Mouse (Mus musculus): ENCODE data around the gene Atf2.

The Atf2 gene

DNA sequence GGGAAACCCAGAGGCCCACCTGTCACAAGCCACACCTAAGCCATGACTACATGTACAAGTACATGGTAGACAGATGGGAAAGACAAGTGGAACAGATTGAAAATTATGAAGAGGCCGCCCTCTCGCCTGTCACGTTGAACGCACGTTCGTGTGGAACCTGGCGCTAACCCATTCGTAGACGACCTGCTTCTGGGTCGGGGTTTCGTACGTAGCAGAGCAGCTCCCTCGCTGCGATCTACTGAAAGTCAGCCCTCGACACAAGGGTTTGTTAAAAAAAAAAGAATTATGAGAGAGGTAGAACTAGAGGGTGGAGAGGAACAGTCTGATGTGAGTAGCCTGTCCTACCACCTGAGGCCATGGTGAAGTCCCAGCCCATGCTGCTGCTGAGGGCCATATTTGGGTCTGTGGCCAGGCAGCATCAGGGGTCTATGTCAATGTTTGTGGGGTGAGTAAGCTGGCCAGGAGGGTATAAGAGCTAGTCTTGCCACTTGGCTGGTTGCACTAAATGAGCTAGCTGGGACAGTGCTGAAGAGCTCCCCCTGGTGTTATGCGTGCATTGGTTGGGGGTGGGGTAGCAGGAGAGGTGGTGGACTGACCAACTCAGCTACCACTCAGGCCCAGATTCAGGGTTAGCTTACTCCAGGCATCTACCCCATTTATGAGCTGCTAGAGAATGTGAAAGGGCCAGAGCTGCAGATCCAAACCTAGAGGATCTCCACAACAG lies 24.5 kb downstream of the Atf2 start:
- 71% methylated on average over 16 of the region's 16 CpGs for WGBS

DNA sequence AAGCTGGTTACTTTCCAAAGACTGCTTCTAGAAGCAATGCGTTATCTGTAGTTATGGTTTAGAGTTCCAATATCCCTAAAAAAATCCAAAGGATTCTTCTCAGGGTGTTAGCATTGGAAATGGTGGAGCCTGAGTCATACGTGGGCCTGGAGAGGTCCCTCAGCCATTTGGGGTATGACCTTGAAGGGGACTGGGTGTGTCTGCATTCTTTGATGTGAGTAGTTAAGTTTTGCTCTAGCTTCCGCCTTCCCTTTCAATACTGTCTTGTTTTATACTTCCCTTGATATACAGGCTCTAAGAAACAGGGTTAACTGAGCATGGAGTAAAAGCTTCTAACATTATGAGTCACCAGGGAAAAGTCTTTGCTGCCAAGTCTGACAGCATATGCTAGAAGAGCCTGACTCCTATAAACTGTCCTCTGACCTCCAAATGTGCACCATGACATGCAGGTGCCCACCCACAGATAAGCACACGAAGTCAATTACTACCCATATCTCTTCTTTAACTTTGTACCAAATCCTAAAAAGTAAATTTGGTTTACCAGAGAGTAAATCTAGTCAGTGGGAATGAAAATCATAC lies 32.3 kb downstream of the Atf2 start:
- WGBS = 76% methylated on average over 4 of the region's 4 CpGs

DNA sequence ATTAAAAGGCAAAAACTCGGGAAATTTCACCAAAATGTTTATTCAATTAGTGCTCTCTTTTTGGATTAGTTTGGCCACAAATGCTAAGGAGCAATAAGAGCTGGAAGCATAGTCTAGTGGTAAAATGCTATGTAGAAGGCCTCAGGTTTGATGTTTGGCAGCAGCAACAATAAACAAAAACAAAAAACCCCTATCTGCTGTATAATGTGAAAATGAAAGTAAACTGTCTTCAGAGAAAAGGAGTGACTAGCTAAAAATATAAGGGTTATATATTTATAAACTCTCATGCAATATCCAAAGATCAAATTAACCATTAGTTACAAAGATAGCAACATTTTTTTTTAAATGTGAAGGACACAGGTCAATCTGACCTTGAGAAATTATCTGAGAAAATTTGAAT lies 36.2 kb downstream of the Atf2 start:
- 50% methylated on average over 1 of the region's 1 CpGs for WGBS

DNA sequence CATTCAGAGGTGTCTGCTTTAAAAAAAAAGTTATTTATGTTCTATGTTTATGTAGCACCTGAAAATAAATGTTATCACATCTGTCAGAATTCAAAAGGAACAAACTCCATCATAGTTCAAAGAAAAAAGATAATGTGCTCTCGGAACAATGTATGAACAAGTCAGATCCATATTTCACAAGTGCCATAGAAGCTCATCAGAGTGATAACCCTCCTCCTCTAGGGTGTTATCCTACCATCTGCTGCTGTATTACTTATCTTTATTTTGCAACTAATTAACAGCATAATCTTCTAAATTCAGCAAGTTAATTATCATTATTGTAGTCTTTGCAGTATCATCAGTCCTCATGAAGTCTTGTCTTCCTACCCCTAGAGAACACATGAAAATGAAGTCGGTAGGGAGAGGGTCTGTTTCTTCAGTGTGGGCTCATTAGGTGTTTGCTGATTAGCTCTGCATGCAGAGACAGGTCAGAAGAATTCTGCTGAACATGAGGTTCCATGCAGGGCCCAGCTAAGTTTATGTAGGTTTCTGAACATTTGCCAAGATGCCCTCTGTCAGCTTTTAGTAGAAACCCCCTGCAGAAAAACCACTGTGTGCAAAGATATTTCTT lies 57.9 kb downstream of the Atf2 start:
- WGBS = 72% methylated on average over 2 of the region's 2 CpGs

DNA sequence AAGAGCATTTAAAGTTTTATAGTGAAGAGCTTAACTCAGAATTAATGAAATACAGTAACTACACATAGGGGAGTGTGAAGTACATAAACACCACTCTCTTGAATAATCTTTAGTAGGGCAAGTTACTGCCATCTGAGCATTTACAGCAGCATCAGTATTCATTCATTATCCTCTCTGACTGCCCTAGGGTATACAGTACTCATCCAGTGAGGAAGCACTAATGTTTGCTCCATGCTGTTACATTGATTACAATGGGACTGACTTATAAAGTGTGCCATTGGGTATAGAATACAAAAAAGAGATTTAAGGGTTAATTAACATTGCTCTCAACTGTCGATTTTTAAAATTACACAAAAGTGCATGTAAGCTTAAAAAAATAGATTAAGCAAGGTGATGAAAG lies 59.2 kb downstream of the Atf2 start:
- WGBS = 57% methylated on average over 1 of the region's 1 CpGs

DNA sequence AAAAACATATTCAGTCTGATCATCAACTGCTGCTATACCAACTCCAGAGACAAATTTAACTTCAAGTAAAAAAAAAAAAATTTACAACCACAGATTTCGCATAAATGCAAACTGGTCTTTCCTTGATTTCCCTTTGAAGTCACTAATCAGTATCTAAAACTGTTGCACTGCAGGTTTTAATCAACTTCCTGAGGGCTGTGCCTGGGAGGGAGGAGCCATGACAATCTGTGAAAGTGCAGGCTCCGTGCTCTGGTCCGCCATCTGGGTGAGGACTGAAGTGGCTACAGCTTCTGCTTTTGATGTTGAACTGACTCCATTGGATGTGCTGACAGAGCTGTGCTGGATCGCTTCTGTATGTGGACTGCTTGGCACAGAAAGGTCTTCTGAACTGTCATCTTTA lies 73.7 kb downstream of the Atf2 start:
- 58% methylated on average over 4 of the region's 4 CpGs for WGBS

DNA sequence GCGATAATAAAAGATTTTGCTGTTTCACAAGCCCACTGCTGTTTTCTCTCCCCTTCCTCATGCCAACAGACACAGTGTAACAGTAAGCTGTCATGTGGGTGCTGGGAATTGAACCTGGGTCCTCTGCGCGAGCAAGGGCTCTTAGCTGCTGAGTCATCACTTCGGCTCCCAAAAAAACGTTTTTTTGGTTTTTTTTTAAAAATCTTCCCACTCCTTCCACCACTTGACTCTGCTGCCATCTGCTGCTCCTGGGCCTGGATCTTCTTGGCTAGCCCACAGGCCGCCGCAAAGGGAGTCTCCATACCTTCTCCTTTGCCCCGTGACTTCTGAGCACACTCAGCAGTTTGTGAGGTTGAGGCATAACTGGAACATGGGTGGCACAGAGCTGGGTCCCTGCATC lies 84.8 kb downstream of the Atf2 start:
- 62% methylated on average over 8 of the region's 8 CpGs for WGBS

DNA sequence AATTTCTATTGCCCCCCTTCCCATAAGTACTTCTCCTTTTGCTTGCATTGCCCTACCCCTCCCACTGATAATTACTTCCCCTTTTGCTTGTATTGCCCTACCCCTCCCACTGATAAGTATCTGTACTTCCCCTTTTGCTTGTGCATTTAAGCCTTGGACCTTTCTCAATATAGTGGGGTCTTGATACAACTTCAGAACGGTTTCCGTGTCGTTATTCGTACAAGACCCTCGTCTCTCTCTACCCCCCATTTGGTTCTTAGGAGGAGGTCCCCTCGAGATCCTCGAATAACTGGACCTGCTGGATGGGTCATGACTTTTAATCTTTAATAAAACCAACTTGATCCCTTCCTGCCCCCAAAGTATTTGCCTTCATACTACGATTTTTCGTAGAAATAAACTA lies 92.3 kb downstream of the Atf2 start:
- 92% methylated on average over 9 of the region's 9 CpGs for WGBS

DNA sequence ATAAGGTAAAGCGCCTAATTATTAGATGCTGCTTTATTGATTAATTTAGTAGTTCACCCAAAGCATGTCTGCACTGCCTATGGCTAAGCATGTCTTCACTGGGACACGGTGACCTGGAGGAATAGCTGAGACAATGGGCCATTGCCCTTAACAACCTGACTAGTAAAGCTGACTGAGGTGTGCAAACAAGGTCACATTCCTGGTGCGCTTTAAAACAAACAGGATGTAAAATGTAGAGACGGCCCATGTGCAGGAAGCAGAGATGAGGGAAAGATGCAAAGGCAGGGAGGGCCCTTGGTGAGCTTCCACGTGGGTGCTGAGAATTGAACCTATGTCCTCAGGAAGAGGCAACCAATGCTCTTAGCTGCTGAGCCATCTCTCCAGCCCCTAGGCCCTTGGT lies 93.7 kb downstream of the Atf2 start:
- 85% methylated on average over 5 of the region's 5 CpGs for WGBS

DNA sequence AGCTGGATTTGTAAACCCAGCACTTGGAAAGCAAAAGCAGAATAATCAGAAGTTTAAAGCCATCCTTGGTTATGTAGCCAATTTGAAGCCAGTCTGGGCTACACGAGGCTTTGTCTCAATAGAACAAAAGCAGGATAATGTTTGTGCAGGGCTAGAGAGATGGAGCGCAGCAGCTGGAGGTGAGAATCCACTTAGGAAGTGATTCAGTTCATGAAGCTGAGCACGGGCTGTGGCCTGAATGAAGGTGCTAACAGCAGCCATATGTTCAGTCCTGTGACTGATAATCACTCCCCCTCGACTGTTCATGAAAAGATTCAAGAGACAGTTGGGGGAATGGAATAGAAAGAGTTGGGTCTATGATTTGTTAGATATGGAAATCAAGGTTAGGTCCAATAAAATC lies 94.3 kb downstream of the Atf2 start:
- WGBS = 50% methylated on average over 4 of the region's 4 CpGs

DNA sequence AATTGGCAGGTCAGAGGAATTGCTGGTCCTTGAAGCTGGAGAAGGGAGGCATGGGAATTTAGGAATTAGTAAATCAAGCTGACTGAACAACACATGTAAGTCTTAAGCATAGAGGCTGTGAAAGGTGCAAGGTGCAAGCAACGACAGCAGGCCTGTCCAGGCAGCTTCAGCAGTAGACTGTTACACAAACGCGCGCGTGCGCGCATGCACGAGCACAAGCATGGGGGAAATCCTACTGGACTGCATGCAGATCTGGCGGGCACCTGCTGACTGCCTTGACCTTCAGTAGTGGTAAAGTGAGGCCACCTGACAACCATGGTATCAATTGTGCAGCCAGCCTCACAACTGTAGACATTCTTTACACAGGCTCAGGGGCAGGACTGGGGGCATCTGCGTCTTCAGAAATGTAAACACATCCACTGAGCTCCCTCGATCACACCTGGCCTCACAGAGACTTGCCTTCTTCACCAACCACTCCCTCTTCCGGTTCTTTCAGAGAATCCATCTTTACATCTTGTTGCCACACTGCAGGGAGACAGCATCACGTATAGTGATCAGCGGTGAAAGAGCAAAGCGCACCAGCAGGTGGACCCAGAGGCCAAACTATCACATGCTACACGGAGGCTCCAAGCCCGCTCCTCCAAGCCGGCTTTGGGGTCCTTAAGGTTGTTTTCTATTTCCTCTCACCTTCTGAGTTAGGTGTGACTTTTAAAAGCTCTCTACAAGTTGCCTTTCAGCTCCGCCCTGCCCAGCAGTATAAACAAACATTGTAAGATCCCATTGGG lies 100.4 kb downstream of the Atf2 start:
- WGBS = 73% methylated on average over 19 of the region's 19 CpGs

DNA sequence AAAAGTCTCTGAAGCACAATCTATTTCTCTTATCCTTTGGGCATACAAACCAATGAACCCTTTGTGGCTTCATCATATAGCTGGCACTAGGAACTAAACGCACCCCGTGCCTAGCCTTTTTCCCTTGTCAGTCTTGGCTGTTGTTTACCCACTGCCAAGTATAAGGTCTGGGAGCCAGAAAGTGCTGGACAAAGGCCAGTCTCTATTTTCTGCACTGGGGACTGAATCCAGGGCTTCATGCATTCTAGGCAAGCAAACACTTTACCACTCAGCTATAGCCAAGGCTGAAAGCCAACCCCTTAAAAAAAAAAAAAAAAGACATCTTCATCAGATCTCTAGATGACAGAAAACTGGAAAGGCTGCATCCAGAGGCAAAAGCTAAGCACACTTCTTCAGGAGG lies 102.1 kb downstream of the Atf2 start:
- 51% methylated on average over 2 of the region's 2 CpGs for WGBS

DNA sequence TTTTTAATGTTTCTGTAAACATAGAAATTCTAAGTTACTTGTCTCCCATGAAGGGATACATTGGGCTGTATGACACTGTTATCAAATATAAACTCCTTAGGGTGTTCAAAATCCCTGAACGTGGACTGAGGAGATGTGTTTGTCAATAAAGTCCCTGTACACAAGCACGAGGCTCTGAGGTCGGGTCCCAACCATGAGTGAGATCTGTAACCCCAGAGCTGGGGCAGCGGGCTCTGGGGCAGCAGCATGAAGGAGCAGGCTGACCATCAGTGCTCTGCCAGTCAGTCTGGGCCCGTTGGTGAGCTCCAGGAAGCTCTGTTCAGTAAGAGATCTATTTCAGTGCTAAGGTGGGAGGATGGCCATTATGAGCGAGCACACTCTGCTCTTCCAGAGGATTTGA lies 104.0 kb downstream of the Atf2 start:
- WGBS = 75% methylated on average over 6 of the region's 6 CpGs

DNA sequence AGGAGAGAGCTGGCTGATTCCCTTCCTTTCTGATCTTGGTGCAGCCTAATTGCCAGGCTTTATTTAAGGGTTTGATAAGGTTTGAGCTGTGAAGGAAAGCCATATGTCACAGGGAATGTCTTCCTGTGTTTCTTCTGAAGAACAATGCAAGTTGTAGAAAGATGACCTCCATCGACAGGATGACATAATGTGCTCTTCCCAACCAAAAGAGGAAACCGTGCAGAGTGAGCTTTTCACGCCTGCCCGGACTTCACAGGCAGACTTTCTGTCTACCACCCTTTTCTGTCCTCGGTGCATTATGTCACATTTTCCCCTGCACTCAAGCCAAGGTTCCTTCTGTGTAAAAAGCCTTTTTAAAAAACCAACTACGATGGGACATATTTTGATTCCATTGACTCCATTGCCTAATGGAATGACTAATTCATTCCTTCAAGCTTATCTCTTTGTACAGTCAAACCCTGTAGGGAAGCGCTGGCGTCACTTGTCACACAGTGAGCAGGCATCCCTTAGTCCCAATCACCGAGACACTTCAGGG lies 110.0 kb downstream of the Atf2 start:
- 45% methylated on average over 9 of the region's 9 CpGs for WGBS

DNA sequence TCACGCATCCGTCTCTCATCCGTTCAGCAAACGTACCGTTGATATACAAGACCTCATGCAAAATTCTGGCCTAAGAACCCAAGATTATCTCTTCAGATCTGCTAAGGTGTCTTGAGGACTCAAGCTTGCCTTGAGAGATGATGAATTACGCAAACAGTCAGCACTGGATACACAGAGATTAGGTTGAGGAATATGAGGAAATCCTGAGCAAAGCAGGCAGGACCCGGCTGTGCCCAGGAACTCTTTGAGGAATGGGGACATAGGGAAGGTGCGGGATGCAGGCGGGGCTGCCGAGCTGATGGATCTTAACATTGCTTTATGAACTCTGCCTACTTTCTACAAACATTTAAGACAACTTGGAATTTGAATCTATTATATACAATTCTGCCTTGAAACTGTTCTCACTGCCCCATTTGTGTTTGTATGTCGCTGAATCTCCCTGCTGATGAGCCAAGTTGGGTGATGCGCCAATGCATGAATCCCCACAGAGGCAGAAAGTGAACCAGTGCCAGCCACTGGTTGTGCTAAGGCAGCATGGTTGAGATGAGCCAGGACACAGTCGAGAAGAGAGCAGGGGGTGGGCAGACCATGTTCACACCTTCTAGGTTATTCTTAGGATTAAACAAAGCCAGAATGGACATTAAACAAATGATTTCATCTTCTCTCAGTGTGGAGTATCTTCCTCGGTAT lies 112.0 kb downstream of the Atf2 start:
- 66% methylated on average over 14 of the region's 14 CpGs for WGBS

DNA sequence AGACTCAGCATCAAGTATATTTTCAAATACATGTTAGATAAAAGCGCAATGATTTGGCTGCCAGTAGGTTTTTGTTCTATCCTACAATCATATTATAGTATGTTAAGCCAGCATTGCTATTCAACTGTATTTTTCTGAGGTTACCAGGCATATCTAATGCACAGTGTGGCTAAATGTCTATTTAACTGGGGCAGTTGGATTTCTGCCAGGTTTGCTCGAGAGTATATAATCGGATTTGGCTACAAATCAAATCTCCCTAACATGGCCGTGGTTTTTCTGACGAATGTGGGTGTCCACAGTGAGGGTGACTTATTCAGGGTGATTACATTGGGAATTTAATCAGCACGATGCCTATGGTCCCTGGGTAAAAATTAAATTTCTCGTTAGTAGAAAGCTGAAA lies 112.6 kb downstream of the Atf2 start:
- WGBS = 33% methylated on average over 7 of the region's 7 CpGs

DNA sequence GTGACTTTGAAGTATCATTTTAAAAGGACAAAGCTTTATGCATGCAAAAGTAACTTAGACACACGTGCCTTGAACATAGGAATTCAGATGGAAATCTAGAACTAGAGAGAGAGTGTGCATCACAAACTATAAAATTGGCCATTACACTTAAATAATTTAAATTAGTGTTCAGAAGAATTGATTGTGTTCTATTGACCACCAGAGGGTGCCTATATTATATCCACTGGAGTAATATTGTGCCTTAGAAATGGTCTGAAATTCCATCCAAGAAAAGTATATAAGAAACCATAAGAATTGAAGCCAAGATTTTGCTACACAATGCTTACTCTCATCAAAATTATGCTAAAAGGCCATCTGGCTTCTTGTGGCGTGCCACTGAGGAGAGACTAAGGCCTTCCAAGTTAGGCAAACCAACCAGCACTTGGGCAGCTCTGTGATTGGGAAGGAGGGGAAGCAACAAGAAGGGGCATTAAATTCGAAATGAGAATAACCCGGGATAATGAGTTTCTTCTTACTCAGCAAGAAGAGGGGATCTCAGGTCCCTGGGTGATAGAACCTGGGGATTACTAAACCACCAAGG lies 113.3 kb downstream of the Atf2 start:
- WGBS = 51% methylated on average over 4 of the region's 4 CpGs

DNA sequence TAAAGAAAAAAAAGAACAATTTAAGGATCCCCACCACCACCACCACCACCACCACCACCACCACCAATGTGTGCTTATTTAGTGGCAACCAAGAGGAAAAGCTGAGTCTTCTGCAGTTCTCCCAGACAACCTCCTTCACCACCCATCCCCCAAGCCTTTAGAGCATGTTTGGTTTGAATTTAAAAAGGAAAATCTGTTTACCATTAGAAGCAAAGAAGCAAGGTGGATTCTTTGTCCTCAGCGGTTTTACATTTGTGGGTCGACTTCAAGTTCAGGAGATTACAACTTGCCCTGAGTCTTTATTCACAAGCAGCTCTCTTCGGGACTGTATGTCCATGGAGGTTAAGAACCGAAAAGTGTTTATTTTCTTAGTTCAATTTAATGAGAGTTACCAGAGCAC lies 115.5 kb downstream of the Atf2 start:
- 69% methylated on average over 4 of the region's 4 CpGs for WGBS

DNA sequence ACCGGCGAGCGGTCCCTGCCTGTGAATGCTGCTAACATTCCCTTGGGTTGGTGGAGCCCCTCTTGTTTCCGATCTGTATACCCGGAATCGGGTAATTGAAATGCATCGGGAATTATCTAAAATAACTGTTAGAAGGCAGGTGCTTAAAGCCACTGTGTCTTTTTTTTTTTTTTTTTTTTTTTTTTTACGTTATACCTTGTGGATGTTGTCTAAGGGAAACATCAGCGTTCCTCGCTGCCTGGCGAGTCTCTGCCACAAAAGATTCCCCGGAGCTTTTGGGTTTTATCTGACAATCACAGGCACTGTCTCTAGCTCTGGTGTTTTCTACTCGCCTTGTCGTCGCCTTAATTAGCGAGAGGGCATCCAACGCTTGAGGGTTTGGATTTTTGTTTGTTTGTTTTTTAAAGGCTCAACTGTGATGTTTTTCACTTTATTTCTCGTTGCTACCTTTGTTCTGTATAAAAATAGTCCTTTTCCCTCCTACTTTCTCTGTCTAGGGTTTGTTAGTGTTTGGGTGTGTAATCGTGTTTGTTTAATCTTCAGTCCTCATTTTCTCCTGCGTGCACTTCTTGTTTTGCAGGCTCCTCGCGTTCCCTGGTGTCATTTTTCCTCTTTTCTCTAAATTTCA lies 116.6 kb downstream of the Atf2 start:
- 1% methylated on average over 22 of the region's 22 CpGs for WGBS

DNA sequence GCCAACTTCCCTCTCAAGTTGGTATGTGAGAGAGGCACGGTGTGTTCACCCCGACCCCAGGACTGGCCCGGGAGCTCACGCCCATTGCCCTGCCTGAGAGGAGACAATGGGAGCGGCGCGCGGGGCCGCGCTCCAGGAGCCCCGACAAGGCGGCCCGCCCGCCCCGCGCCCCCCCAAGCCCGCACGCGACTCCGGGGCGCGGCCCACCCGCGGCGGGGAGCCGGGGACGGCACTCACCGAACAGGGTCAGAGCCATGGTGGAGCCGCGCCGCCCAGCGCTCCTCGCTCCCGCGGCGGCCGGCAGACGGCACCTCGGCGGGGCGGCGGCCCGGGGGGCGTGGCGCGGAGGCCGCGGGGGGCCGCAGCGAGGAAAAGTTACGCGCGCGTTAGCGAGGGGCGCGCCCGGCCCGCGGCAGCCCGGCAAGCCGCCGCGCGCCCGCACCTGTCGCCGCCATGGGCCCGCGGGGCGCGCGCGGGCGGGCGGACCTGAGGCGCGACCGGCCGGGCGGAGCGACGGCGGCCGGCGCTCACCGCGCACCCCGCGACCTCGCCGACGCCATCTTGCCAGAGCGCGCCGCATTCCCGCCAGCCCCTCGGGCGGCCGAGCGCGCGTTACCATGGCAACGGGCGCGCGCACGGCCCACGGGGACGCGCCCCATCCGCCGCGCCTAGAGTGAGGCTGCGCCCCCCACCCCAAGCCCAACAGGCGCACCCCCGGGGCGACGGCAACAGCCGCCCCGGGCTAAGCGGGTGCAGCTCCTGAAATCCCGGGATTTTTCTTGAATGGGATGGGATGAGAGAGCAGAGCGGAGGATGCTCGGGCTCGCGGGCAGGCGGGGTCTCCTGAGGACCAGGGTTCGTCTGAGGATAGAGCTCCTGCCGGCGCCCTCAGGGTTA lies 117.4 kb downstream of the Atf2 start, which contains the start of gene Chn1:
Chn1 (minus strand) TSS at position 561 of the 897 bp plus-strand sequence.
- under 1% methylated on average over 117 of the region's 131 CpGs for WGBS

Data from cerebral cortex, adult 2 months (tissue).